Mouse (Mus musculus) forebrain, embryonic 12.5 days (tissue): Measurements from ENCODE around the gene Stip1. TPM values are rescaled to one million over a fixed set of nuclear protein-coding genes. Genes with fewer than 3 reads are reported as not detected.

Experiments
- ATAC-seq: fragments of 200-750 bp; cut with Nextera tagmentation; 2 replicates; pipeline ENCODE4 v1.8.0; 2017; ENCODE audit warnings: moderate TSS enrichment; ENCODE audit not compliant: low FRiP score
- H3K27ac ChIP-seq: fragments of 300-500 bp; sonication (generic); 2 replicates; pipeline ENCODE4 v1.5.1; 2016; ENCODE audit warnings: mild to moderate bottlenecking
- H3K27me3 ChIP-seq: fragments of 300-500 bp; sonication (generic); 2 replicates; pipeline ENCODE4 v1.6.1; 2016; ENCODE audit warnings: mild to moderate bottlenecking
- H3K36me3 ChIP-seq: fragments of 300-500 bp; sonication (generic); replicated peaks from 2 replicates; pipeline ENCODE4 v1.6.1; 2016; ENCODE audit warnings: mild to moderate bottlenecking
- H3K4me1 ChIP-seq: fragments of 300-500 bp; sonication (generic); 2 replicates; pipeline ENCODE4 v1.6.1; 2016
- H3K4me2 ChIP-seq: fragments of 300-500 bp; sonication (generic); 2 replicates; pipeline ENCODE4 v1.6.1; 2016; ENCODE audit warnings: mild to moderate bottlenecking, moderate library complexity
- H3K4me3 ChIP-seq: fragments of 300-500 bp; sonication (generic); replicated peaks from 2 replicates; pipeline ENCODE4 v1.5.1; 2016; ENCODE audit warnings: mild to moderate bottlenecking
- H3K9ac ChIP-seq: fragments of 300-500 bp; sonication (generic); 2 replicates; pipeline ENCODE4 v1.6.1; 2016; ENCODE audit warnings: mild to moderate bottlenecking
- H3K9me3 ChIP-seq: fragments of 300-500 bp; sonication (generic); 2 replicates; pipeline ENCODE4 v1.6.1; 2016
- WGBS: fragments of 180-500 bp; shearing (Covaris S2); methylation state at CpG from one replicate; pipeline ENCODE4 v1.1.7; 2016; 5-methylcytosine and 5-hydroxymethylcytosine counted together
- polyA plus RNA-seq: library from polyadenylated mRNA; unstranded; fragments of >200 nt; fragmentation: Nextera tagmentation; extraction: Ambion mirVana; gene quantifications from 2 replicates; pipeline ENCODE4 v1.2.1, GENCODE M21; 2016

Stip1 gene
- polyA plus RNA-seq, 1 experiment from 2014 or later: 324 TPM

DNA sequence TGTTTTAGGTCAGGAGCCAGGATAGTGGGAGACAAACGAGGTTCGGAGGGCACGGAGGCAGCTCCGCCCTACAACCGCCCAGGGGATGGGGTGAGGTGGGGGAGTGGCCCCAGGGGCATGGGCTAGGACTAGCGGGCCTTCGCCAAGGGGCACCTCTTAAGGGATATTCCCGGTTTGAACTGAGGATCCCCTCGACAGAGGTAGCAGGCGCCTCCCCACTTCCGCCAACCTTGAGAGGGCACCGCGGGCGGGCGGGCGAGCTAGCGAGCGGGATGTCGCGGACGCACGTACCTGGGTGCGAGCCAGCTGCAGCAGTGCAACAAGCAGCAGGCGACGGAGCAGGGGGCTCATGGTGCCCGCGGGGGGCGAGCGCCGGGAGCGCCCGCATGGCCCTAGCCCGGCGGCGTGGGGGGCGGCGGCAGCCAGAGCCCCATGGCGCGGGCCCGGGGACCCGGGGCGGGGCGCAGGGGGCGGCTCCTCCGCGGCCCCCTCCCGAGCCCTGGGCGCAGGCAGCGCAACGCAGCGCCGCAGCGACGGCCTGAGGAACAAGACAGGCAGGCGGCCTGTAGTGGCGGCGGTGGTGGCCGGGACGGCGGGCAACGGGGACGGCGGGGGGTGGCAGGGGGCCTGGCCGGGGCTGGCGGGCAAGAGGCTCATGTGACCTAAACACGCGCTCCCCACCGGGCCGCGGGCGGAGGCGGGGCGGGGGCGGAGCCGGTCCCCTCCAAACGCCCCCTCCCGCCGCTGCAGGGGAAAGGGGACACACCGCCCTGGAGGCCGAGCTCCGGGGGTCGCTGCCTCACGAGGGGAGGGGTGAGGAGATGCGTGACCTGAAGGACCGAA lies 52.5 kb downstream of the Stip1 start, which contains the start of gene Vegfb:
Gene Vegfb (minus strand): TSS at position 591 of the 843 bp plus-strand sequence.
- ATAC-seq: peak; percentile 57
- Histone ChIP-seq H3K4me1 (peaks cover 36% of the 10 kb centered on the region), H3K27ac (peak within 1 kb of the TSS; percentile 85)

DNA sequence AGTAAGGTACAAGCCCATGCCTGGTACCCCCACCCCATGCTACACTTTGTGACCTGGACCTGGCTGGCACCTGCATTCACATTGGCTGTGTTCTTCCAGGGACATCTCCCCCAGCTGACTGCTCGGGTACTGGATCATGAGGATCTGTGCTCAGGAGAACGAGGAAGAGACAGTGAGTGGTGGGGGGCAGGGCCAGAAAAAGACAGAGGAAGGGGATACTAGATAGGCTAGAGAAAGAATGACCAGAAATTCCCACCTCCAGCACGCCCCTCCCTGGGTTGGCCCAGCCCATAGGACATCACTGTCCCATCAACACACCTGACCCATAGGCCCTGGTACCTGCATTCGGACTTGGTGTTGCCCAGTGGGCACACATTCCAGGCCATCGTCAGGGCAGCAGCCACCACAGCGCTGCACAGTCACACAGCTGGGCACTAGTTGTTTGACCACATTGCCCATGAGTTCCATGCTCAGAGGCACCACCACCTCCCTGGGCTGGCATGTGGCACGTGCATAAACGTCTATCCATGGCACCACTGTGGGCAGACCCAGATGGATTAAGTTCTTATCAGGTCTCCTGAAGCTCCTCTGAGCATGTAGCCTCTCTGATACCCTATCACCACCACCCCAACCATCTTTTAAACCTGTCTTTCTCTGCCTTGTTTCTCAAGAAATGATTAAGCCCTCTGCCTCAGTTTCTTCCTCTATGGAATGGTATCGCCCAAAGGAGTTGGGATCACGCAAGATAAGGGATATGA lies 53.6 kb downstream of the Stip1 start:
- Histone ChIP-seq H3K9me3 (no peaks in the 10 kb centered on the region), H3K36me3 (peaks cover 24% of the 10 kb centered on the region), H3K9ac (peak overlapping the region; percentile 96), H3K4me3 (peak overlapping the region; percentile 84), H3K4me2 (peak overlapping the region; percentile 96), H3K27me3 (no peaks in the 10 kb centered on the region), H3K27ac (no peak overlapping the region), H3K4me1 (peaks cover 32% of the 10 kb centered on the region)
- WGBS: 84% methylated on average over 10 of the region's 10 CpGs
- no peak for ATAC-seq

More for the DNA sequence above, 52.5 kb downstream of the Stip1 start, which contains the start of gene Vegfb:
- Histone ChIP-seq H3K27me3 (no peaks in the 10 kb centered on the region), H3K9me3 (no peaks in the 10 kb centered on the region), H3K4me3 (peak within 1 kb of the TSS; percentile 84), H3K36me3 (peaks cover 22% of the 10 kb centered on the region), H3K9ac (peak within 1 kb of the TSS; percentile 96), H3K4me2 (peak within 1 kb of the TSS; percentile 96)
- WGBS: under 1% methylated on average over 62 of the region's 85 CpGs

DNA sequence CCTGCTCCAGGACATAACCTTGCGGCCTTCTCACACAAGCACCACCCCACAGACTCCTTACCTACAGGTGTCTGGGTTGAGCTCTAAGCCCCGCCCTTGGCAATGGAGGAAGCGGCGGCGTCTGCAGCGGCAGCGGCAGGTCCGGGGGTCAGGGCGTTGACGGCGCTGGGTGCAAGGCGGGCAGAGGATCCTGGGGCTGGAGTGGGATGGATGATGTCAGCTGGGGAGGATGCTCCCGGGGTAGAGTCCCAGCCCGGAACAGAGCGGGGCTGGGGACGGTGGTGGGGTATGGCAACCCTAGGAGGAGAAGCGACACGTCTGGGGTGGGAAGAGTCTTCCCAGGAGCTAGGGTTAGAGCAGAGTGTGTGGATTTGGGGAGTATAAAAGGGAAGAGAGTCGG lies 54.5 kb downstream of the Stip1 start:
- Histone ChIP-seq H3K27me3 (no peaks in the 10 kb centered on the region), H3K9me3 (no peaks in the 10 kb centered on the region), H3K4me1 (peaks cover 37% of the 10 kb centered on the region), H3K36me3 (peaks cover 24% of the 10 kb centered on the region), H3K9ac (no peak overlapping the region), H3K4me3 (no peak overlapping the region), H3K4me2 (no peak overlapping the region), H3K27ac (no peak overlapping the region)
- ATAC-seq: no peak
- 89% methylated on average over 19 of the region's 19 CpGs for WGBS

DNA sequence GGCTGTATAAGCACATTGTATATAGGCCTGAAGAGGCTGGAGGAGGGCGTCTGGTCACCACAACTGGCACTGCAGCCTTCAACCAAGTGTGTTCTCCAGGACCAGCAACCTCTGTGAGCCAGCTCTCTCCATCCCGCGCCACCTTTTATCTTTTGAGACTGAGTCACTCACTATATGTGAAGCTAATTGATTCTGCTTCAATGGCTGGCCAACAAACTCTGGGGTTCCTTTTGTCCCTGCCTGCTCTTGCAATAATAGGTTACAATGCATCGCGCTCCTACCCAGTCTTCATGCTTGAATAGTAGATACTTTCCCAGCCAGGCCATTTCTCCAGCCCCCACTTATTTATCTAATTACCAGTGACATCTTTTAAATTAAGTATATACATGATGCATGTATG lies 56.1 kb downstream of the Stip1 start:
- Histone ChIP-seq H3K9ac (no peak overlapping the region), H3K9me3 (no peaks in the 10 kb centered on the region), H3K27me3 (no peaks in the 10 kb centered on the region), H3K27ac (0 out of 2 replicates have a peak overlapping the region, but pooled peaks have one; percentile 36), H3K36me3 (peaks cover 20% of the 10 kb centered on the region), H3K4me2 (no peak overlapping the region), H3K4me1 (peaks cover 47% of the 10 kb centered on the region), H3K4me3 (no peak overlapping the region)
- WGBS: 22% methylated on average over 5 of the region's 5 CpGs
- no peak for ATAC-seq

GRCm38 (mm10) chr19:6981465-6981864 lies 58.3 kb downstream of the Stip1 start:
- Histone ChIP-seq H3K4me2 (peak overlapping the region; percentile 64; the same call in 1 of the 2 replicates), H3K4me1 (peaks cover 52% of the 10 kb centered on the region)

DNA sequence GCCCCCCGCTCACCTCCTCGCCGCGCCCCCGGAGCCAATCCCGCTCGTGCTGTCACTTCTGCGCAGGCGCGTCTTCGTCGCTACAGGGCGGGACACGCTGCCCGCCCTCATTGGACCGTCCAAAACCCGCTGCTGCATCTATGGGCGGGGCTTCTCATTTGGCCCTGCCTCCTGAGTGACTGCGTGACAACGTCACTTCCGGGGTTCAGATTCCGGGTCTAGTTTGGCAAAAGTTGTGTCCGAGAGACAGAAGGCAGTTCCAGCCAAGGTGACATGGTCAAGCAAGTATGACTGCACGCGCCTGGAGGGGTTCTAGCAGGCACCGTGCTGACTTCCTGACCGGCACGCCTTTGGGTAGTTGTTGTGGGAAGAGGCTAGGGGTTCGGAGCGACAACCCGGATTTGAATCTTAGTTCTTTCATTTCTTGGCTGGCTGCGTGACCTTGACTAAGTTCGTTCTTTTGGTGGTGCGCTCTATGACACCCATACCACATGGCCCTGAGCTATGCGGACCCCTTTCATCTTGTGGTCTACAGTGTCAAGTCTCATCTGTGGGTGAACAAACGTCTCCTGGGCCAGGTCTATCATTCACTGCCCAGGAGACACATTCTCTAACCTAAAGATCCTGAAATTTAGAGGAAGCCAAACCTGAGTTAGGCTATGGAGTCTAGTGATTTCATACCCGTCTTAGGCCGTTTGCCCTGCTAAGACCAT lies 59.2 kb downstream of the Stip1 start, which contains the start of gene Fkbp2:
Gene Fkbp2 (minus strand): TSS at position 121 of the 713 bp plus-strand sequence.
- H3K4me1 ChIP-seq: peaks cover 53% of the 10 kb centered on the region
- H3K4me2 ChIP-seq: peak within 1 kb of the TSS; percentile 64
- peaks cover 41% of the 10 kb centered on the region for H3K36me3 ChIP-seq
- H3K27me3 ChIP-seq: no peaks in the 10 kb centered on the region
- peak; percentile 91 for ATAC-seq
- WGBS: 2% methylated on average over 38 of the region's 38 CpGs
- H3K9ac ChIP-seq: peak within 1 kb of the TSS; percentile 68
- H3K4me3 ChIP-seq: peak within 1 kb of the TSS; percentile 60
- H3K9me3 ChIP-seq: no peaks in the 10 kb centered on the region
- H3K27ac ChIP-seq: peak within 1 kb of the TSS; percentile 94

More at GRCm38 (mm10) chr19:6981465-6981864, 58.3 kb downstream of the Stip1 start:
- H3K27me3 ChIP-seq: no peaks in the 10 kb centered on the region
- ATAC-seq: no peak
- peaks cover 40% of the 10 kb centered on the region for H3K36me3 ChIP-seq
- H3K27ac ChIP-seq: no peak overlapping the region
- no peak overlapping the region for H3K4me3 ChIP-seq
- no peaks in the 10 kb centered on the region for H3K9me3 ChIP-seq
- WGBS: 87% methylated on average over 4 of the region's 4 CpGs
- H3K9ac ChIP-seq: no peak overlapping the region

DNA sequence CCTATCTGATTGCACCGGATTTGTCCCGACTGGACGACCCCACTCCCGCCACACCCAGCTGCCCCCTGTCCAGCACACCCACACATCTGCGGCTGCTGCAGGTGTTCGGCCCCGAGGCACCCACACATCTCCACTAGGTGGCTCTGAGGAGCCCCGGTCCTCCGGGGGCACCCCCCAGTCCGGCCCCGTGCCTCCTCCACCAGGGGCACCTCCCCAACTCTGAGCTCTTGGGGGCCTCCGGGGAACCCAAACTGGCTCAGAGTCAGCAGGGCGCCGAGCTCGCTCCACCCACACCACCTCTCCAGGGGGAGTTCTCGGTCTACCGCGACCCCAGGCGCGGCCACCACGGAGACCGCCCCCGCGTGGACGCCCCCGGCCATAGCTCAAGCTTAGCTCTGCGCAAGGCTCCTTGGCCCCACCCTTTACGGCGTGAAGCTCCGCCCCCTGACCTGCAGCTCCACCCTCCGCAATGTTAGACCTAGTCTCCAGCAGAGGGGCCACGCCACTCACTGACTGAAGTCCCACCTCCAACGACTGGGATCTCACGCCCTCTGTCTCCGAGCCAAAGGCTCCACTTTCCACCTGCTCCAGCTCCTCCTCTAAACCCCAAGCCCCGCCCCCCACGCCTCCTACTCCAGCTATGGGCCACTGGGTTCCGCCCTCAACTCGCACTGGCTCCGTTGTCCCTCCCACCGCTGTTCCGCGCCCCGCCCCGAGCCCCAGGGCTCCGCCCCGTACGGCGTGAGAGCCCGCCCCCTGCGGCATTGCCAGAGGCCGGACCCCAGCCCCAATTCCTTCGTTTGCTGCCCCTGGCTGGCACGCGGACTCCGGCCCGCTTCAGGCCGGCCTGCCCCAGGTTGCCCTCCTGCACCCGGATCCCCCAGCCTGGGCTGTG lies 60.0 kb downstream of the Stip1 start:
- Histone ChIP-seq H3K4me1 (peaks cover 53% of the 10 kb centered on the region), H3K4me3 (peak overlapping the region; percentile 60), H3K27me3 (no peaks in the 10 kb centered on the region), H3K27ac (peak overlapping the region; percentile 94), H3K4me2 (peak overlapping the region; percentile 64), H3K9ac (peak overlapping the region; percentile 68), H3K9me3 (no peaks in the 10 kb centered on the region), H3K36me3 (peaks cover 33% of the 10 kb centered on the region)
- under 1% methylated on average over 59 of the region's 59 CpGs for WGBS
- peak; percentile 90 for ATAC-seq

GRCm38 (mm10) chr19:6979001-6979479 lies 60.7 kb downstream of the Stip1 start:
- no peak for ATAC-seq
- H3K36me3 ChIP-seq: peaks cover 31% of the 10 kb centered on the region
- H3K9me3 ChIP-seq: no peaks in the 10 kb centered on the region
- H3K4me3 ChIP-seq: peak overlapping the region; percentile 60
- WGBS: 15% methylated on average over 11 of the region's 11 CpGs
- no peaks in the 10 kb centered on the region for H3K27me3 ChIP-seq
- peaks cover 53% of the 10 kb centered on the region for H3K4me1 ChIP-seq
- H3K4me2 ChIP-seq: peak overlapping the region; percentile 64
- peak overlapping the region; percentile 94 for H3K27ac ChIP-seq
- H3K9ac ChIP-seq: peak overlapping the region; percentile 59

- peak overlapping the region; percentile 94 for H3K27ac ChIP-seq
- peaks cover 54% of the 10 kb centered on the region for H3K4me1 ChIP-seq
- H3K9me3 ChIP-seq: no peaks in the 10 kb centered on the region
- H3K4me2 ChIP-seq: peak overlapping the region; percentile 64
- ATAC-seq: no peak
- H3K4me3 ChIP-seq: peak overlapping the region; percentile 60
- H3K9ac ChIP-seq: peak overlapping the region; percentile 59; the same call in 1 of the 2 replicates
- H3K27me3 ChIP-seq: no peaks in the 10 kb centered on the region
- WGBS: 60% methylated on average over 3 of the region's 3 CpGs
- peaks cover 31% of the 10 kb centered on the region for H3K36me3 ChIP-seq
Measured at GRCm38 (mm10) chr19:6978639-6978974, 61.2 kb downstream of the Stip1 start.

DNA sequence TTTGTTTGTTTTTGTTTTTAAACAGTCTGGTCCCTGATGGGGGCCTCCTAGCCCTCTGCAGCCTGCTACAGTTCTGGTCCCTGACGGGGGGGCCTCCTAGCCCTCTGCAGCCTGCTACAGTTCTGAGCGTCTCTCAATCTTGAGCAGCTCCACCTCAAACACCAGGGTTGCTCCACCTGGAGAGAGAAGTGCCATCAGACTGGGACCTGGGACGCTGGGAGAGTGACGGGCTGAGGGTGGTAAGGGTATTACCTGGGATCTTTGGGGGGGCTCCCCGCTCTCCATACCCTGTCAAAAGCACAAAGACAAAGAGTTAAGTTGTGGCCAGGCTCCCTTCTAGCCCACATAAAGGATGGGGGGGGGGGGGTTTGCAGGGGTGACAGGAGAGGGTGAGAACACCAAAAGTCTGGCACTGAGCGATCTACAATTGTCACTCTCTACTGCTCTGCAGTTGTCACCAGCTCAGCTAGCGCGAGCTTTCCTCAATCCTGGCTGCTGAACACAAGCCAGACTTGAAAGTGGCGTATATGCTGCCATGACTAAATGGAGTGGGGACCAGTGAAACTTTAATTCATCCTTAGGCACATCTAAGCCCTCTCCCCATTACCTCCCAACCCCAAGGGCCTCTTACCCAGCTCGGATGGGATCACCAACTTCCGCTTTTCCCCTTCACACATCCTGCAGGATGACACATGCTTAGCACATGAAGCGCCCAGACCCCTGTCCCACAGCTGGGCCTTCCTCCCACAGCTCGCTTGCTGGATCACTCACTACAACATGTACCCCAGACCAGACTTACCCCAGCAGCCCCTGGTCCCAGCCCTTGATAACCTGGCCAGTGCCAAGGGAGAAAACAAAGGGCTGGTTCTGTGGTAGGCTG lies 61.8 kb downstream of the Stip1 start:
- Histone ChIP-seq H3K27me3 (no peaks in the 10 kb centered on the region), H3K4me3 (peak overlapping the region; percentile 60), H3K9me3 (no peaks in the 10 kb centered on the region), H3K27ac (peak overlapping the region; percentile 94), H3K36me3 (peaks cover 31% of the 10 kb centered on the region), H3K4me1 (peaks cover 53% of the 10 kb centered on the region), H3K9ac (peak overlapping the region; percentile 30; the same call in 1 of the 2 replicates), H3K4me2 (peak overlapping the region; percentile 64)
- 84% methylated on average over 13 of the region's 13 CpGs for WGBS
- no peak for ATAC-seq
